Mouse (Mus musculus) heart, adult 18-20 months (tissue): ENCODE results near the gene Gclm. TPM values are rescaled to one million over a fixed set of nuclear protein-coding genes. Genes with fewer than 3 reads are reported as not detected.
"Not testable (repeated sequence)": the region's sequence is repeated elsewhere in the genome, so short reads cannot be mapped to it uniquely, and the experiment has no call there.

Experiments used
- DNase-seq, 2 experiments: peaks; one replicate each; pipeline ENCODE4 v3.0.0; 2021 to 2022; ENCODE audit warnings: mixed read lengths in 1 of 2
- total RNA-seq, 2 experiments: library from RNA; stranded (reverse); gene quantifications; 2 replicates each; pipeline ENCODE4 v1.2.3; 2021

Gclm gene
- total RNA-seq, 2 experiments from 2014 or later = 42.4 to 72.6 TPM

DNA sequence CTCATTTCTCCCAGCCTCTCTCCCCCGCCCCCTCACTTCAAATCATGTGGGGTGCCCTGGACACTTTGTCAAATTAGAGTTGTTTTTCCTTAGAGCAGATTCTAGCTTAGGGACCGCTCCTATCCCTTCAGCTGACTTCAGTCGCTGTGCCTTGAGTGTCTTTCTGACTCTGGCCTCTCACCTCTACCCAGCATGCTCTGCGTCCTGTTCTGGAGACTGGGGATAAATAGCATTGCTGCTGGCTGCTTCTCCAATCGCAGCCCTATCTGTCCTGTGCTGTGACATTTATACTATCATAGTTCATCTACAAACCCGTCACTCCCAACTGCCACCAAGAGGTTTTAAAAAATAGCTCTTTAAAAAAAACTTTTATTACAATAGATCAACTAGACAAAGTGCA lies 2.5 kb upstream of the Gclm start:
- no peak for DNase-seq

DNA sequence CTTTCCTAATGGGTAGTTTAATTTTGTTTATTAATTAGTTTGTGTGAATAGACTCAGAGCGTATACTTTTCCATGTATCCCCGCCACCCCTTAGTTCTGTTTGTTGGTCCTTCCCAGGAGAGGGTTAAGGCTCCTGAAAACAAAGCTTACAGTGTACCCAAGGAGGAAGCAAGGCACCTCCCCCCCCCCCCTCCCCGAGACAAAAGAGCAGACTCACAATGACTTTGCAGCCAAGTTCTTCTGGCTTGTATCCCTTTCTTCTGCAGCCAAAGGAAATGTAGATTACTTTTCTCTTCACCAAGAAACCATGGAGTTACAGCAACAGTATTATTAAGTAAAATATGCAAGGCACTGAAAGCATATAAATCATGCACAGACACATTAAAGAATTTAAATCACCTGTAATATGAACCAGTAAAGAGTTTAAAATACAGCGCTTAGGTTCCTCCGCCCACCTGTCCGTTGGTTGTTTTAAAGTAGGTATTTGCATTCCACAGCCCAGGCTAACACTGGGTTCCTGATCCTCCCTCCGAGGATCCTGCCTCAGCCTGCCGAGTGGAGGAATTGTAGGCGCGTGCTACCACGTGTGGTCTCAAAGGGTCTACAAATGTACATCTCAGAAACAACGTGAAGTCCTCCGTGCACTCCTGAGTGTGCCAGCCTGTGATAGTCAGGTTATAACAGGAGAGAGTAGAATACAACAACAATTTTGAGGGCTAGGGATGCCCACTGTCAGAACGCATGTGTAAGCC lies 1.8 kb upstream of the Gclm start:
- no peak for DNase-seq

DNA sequence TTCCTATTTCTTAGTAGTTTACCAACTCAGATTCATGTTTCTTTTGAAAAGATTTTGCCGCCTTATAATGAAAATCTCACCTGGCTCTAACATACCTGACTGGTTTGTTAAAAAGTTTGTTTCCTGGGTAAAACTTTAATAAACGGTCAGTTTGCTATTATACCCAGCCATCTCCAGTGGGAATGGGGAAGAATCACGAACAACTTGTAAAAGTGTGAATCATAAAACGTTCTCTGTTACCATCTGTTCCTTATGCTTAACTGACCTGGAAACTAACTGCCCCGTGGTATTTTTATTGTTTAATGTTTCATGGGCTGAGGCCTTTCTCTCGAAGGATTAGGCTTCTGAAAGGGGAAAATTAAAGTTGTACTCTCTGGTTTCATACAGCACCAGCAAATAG lies 598 bp upstream of the Gclm start:
- DNase-seq = no peak

DNA sequence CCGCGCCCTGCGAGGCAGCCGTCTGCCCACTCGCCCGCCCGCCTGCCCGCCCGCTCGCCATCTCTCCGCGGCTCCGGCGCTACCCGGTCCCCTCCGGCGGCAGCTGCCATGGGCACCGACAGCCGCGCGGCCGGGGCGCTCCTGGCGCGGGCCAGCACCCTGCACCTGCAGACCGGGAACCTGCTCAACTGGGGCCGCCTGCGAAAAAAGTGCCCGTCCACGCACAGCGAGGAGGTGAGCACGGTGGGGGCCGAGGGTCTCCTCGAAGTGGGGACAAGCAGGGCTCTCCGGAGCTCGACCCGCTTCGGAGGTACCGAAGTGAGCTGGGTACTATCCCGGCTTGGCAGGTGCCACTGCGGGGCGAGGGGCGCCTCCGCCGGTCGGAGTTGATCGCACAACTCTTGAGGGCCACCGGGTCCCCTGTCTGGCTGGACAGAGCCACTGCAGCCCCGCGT lies 548 bp downstream of the Gclm start:
- peak; percentile 42 to 66 for DNase-seq

DNA sequence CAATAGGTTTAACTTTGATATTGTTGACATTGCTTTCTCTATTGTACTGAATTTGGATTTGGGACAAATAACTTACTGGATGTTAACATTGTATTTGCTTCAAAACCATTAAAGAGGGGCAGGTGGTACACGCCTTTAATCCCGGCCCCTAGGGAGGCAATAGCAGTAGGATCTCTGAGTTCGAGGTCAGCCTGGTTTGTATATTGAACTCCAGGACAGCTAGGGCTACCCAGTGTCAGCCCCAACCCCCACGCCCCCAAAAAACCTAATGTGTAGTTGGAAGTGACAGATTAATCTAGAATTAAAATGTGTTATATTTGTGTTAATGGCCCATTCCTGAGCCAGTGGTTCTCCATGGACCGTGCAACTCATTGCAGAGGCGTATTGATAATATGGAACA lies 1.0 kb downstream of the Gclm start:
- DNase-seq = no peak

DNA sequence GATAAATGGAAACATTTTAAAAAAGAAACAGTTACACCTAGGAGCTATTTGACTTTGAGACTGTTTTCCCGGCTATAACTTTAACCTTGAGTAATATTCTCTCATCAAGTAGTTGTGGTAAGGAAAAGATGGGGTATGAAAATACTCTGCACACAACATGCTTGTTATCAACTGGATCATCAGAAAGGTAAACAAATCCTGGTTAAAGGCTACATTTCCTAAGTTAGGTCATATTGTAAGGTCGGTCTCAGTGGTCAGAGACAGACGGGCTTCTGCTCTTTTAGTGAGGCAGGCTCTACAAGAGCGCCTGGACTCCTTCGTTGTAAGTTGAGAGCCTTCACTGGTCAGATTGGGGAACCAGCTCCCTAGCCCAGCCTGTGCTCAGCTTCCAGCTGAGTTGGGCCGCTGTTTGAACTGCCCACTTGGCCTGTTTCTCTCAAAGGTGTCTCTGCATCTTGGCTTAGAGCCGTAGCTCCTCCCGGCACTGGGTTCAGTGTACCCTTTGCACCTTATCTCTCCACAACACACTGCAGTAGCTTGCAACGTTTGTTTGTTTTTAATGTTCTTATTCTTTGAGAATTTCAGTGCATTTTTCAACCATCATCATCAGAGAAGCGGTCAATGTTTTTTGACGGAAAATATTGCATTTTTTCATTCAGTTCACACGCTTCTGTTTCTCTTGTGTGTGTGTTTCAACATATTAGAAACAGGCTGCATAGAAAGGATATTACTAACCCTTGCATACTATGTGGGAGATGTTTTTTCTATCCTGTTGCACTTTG lies 1.8 kb downstream of the Gclm start:
- no peak for DNase-seq

DNA sequence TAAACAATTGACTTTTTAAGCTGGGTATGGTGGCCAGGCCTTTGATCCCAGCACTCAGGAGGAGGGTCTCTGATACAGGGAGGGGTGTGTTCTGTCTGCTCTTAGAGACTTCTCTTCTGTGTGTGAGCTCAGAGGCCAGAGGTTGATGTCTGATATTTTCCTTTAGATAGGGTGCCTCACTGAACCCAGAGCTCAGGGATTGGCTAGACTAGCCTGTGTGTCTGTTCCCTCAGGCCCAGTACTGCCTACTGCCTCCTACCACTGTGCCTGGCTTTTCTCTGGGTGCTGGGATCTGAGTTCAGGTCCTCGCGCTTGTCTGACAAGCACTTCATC lies 2.4 kb downstream of the Gclm start:
- DNase-seq = no peak

DNA sequence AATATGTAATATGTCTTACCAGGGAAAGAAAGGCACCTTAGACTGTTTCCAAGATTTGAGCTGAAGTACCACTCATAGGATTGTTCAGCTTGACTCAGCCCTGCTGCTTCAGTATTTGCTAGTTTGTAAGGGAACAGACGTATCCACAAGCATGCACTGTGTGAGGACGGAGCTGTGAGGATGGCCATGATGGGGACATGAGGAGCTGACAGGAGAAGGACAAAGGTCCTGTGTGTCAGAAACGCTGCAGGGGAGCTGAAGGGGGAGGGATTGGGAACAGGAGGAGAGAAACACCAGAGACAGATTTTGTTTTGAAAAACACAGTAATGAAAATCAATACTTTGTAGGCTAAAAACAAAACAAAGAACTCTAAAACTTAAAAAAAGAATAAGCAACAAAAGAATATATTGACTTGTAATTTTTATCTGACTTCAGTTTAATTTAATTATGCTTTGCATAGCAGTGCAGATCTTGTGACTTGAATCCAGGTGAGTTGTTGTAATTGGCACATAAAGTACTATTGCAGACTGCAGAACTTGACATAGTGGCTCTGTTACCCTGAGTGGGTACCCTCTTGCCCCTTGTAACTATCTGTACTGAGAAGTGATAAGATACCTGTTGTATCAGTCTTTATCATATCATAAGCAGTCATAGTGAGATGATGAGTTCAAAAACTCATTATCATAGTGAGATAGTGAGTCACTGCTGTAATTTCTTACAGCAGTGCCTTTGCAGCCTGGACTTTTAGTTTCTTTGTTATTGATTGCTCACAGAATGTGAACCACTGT lies 7.3 kb downstream of the Gclm start:
- DNase-seq = no peak

DNA sequence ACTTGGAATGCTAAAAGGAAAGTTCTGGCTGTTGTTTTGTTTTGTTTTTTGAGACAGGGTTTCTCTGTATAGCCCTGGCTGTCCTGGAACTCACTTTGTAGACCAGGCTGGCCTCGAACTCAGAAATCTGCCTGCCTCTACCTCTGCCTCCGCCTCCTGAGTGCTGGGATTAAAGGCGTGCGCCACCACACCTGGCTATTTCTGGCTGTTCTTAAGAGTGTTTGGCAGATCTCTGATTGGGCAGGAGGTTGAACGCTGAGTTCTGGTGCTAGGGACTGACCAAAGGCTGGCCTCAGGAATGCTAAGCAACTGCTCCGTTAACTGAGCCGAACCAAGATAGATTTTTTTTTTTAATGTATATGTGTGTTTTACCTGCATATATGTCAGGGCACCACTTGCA lies 8.7 kb downstream of the Gclm start:
- not testable (repeated sequence) for DNase-seq

DNA sequence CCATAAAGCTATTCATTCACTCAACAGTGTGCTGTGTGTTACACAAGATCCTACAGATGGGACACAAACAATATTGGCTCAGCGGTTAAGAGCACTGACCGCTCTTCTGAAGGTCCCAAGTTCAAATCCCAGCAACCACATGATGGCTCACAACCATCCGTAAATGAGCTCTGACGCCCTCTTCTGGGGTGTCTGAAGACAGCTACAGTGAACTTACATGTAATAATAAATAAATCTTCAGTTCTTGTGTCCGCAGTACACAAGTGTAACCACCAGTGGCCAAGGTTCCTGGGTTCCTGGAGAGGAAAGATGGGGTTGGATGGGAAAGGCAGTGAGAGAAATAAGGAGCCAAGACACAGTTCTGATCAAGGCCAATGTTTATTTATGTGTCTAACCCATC lies 24.6 kb downstream of the Gclm start:
- DNase-seq = no peak

DNA sequence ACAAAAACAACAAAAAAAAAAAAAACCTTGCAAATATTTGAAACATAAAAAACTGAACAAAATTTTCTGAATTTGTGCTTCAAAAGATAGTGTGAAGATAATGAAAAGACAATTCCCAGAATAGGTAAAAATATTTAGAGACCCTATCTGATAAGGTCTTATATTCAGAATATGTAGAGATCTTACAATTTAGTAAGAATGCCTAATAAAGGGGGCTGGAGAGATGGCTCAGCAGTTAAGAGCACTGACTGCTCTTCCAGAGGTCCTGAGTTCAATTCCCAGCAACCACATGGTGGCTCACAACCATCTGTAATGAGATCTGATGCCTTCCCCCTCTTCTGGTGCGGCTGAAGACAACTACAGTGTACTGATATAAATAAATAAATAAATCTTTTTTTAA lies 27.2 kb downstream of the Gclm start:
- DNase-seq = not testable (repeated sequence)

DNA sequence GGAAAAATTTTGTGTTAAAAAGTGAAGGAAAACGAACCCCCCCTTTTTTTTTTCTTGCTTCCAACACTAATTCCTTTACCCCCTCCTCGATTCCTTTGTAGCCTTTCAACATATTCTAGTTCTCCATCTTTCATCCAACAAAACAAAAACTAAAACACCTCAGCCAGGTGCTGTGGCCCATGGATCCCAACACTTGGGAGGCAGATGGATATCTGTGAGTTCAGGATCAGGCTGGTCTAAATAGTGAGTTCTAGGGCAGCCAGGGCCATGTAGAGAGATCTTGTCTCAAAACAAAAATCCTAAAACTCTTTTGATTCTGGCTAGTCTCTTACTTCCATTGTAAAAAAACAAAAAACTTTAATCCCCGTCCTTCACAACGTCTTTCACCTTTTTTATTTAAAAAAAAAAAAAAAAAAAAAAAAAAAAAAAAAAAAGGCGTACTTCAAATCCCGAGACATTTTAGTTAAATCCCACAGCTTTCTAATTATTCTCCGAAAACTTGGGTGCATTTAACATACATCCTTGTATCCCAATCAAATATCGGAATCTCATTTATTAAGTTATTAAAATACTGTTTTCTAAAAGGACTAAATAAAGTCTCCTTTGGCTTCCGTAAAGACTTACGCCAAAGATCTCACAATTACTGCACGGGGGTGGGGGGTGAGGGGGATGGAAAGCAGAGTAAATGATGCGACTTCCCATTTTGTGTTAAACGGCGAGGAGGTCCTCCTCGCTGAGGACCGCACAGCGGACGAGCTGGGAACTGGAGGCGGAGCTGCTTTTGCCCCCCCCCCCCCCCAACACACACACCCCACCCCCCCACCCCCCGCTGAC lies 28.3 kb downstream of the Gclm start:
- no peak for DNase-seq

DNA sequence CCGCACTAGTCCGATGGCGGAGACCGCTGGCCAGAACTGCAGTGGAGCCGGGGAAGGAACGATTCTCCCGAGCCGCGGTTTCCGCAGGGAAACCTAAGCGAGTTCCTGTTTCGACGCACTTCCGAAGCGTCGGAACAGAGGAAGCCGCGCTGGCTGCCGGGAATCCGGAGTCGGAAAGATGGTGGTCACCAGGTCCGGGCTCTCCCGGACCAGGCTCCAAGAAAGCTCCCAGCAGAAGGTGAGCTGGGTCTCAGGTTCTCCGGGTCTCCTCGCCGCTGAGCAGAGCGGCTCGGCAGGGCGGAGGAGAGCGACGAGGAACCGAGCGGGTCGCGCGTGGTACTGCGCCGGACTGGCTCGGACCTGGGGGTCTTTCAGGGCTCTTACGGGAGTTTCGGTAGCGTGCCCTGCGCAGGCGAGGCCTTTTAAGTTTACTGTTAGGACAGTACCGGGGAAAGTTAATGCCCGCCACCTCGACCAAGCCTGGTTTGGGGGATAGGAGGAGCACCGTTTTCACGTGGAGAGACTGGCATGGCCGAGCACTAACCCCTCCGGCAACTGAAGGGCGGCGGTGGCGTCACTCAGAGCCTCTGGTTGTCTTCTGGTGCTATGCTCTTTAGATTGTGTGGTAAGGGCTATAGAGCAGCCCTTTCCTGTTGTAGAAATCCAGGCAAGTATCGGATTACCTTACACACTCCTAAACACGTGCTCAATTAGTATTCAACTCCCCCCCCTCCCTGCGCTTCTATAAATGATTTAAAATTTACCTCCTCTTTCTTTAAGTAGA lies 29.1 kb downstream of the Gclm start, which contains the start of gene Dnttip2:
Gene Dnttip2, plus strand, starts transcription at position 148 of the 784 bp plus-strand sequence.
- DNase-seq = peak; percentile 94 to 95

DNA sequence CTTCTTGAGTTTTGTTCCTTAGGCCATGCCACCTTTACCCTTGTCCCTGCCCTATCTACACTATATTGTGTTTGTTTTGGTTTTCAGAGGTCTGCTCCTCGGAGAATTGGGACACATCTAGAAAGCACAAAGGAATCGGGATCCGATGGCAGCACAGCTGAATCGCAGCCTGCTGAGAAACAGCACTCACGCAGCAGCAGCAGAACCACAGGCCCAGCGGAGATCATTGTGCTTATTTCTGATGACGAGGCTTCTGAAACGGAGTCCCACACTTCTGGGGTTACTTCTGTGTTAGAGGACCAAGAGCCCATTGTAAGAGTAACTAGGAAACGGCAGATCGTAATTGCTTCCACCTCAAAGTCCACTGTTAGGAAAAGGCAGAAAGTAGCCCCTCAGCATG lies 29.8 kb downstream of the Gclm start:
- no peak for DNase-seq

DNA sequence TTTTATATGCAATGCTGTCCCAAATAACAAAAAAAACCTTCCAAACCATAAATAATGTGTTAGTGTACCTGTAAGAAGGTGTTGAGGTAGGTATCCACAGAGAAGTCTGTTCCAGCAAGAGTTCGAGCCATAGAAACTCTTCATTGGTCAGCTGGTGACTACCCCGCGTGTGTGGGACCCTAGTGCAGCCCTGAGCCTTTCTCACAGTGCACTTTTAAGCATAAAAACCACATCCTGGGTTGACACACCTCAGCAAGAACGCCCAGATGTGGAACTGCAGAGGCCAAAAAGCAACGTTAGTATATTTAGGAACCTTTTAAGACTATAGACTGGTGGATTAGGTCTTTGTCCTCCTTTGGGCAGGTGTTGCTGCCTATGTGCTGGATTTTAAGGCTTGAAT lies 41.8 kb downstream of the Gclm start:
- DNase-seq = no peak

DNA sequence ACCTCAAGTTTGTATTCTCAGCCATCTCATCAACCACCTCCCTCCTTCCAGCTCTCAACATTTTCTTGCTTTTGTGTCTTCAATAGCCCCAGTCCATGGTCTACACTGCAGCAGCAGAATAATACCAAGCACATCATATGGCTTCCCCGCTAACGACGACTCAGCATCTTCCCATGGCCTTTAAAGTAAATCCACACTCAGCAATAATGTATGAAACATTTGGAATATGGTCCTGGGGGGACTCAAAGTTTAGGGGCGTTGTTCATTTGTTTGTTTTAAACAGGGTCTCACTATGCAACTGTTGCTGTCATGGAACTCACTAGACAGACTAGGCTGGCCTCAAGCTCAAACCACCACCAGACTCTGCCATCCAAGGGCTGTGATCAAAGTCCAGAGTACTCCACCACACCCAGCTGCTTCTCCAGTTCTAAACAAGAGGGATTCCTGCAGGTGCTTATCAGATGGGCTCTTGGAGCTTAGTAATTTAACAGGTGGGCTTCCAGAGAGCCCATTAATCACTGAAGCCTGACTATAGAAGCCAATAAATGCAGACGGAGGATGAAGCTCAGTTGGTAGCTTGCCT lies 43.3 kb downstream of the Gclm start:
- DNase-seq = no peak

DNA sequence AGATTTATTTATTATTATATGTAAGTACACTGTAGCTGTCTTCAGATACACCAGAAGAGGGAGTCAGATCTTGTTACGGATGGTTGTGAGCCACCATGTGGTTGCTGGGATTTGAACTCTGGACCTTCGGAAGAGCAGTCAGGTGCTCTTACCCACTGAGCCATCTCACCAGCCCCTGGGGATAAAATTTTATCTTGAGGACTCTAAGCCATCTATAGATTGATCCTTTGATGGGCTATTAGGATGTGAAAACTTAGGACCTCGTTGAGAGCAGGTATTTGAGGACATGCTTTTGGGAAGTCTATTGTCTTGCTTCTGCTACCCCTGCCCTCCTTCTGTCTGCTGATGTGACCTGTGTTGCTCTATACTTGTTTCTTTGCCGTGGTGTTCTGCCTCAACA lies 44.0 kb downstream of the Gclm start:
- DNase-seq = not testable (repeated sequence)

DNA sequence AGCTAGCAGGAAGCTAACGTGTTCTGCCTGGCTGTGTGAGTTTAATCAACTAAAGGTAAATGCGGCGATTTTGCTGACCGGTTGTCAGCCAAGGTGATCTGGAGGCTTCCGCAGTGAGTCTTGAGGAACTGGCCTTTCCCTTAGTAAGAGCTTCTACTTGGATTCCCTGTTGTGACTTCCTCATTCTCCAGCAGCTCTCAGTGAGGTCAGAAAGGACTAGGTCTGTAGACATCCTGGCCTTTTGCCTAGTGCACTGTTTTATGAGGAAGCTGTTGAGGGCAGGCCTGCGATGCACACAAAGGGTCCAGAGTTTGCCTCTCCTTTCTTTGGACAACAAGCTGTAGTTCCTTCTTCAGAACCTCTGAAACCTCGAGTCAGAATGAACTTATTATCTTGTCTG lies 45.3 kb downstream of the Gclm start:
- peak; percentile 49 to 82 for DNase-seq

DNA sequence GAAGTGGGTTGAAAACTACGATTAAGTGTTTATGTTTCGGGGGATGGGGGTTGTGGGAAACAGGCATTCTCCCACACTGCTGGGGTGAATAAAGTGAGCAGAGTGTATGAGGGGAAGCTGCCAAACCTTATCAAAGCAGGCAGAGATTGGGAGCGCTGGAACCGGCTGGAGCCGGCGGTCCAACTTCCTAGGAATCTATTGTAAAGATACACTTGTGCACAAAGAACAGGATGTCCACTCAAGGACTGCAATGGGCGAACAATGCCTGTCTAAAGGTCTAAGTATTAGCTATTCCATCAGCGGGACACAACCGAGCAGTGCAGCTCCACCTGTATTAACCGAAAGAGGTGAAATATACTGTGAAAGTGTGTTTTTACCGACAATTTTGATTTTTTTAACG lies 46.5 kb downstream of the Gclm start:
- peak; percentile 48 to 58 for DNase-seq

DNA sequence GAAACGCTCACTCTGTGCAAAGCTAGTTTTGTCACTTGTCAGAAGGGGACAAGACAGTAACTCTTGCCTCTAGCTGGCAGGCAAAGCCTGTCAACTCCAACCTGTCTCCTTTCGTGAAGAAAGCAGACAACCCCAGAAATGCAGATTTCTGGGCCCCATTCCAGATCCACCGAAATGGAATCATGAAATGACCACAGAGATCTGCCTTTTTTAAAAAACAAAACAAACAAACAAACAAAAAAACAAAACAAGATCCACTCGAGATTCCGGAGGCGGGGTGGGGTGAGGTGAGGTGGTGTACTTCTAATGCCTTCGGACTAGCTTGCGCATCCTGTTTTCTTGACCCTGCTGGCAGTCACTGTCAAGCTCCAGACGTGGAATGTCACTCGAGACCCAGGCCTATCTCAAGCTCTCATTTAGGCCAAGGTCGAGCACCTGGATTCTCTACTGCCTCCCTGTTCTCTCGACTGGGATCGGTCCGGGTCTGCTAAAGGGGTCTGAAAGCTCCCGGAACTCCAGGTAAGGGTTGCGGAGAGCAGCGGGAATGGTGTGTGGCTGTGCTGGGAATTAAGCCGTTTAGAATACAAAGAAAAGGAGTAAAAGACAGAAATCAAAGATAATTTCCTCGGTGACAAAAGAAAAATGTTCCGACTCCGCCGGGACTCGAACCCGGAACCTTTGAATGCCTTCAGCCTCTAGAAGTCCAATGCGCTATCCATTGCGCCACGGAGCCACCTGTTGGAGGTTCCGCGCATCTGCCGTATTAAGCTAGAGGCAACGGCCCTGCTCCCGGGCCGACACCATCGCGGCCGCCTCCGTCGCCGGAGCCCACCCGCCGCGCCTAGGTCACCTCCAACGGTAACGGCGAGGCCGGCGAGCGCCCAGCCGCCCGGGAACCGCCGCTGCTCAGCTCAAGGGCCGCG lies 47.2 kb downstream of the Gclm start:
- peak; percentile 94 to 99 for DNase-seq
